Mouse (Mus musculus) layer of hippocampus, adult 8-10 months (tissue): ENCODE results near the gene Cnot1. TPM values are rescaled to one million over a fixed set of nuclear protein-coding genes. Genes with fewer than 3 reads are reported as not detected.

Experiments
- DNase-seq, 2 experiments: peaks; one replicate each; pipeline ENCODE4 v3.0.0; 2022; ENCODE audit warnings: low spot score in 2 of 2
- microRNA-seq, 2 experiments: library from miRNA; unstranded; fragments of <30 nt; microRNA quantifications; one replicate each; pipeline ENCODE4 v1.2.0; 2022
- total RNA-seq, 4 experiments: library from RNA; stranded (reverse); gene quantifications; 2 replicates each; pipeline ENCODE4 v1.2.4; 2022

The Cnot1 gene
- total RNA-seq, 4 experiments from 2014 or later: 116 to 162 (median 145) TPM

GRCm38 (mm10) chr8:95694631-95695030 is 112.6 kb downstream of the Cnot1 start:
- peak; percentile 62 to 76 for DNase-seq

- DNase-seq: no peak
These were observed 116.2 kb downstream of the Cnot1 start for GRCm38 (mm10) chr8:95690929-95691541.

GRCm38 (mm10) chr8:95688073-95688672 is 119.1 kb downstream of the Cnot1 start:
- no peak for DNase-seq

- DNase-seq: peak in 1 of 2 experiments; percentile 47
These were observed 129.1 kb downstream of the Cnot1 start for GRCm38 (mm10) chr8:95678024-95678611.

- no peak for DNase-seq
These were observed 129.7 kb downstream of the Cnot1 start for GRCm38 (mm10) chr8:95677591-95678023.

- no peak for DNase-seq
These were observed 130.6 kb downstream of the Cnot1 start, which contains the start of gene Ndrg4 for GRCm38 (mm10) chr8:95676631-95677030. TSS of gene Ndrg4 (plus strand) at chr8:95676980.

GRCm38 (mm10) chr8:95672811-95673210 is 134.5 kb downstream of the Cnot1 start:
- no peak for DNase-seq

- peak in 1 of 2 experiments; percentile 62 for DNase-seq
These were observed 135.4 kb downstream of the Cnot1 start for GRCm38 (mm10) chr8:95671861-95672260.

- DNase-seq: no peak
These were observed 137.3 kb downstream of the Cnot1 start for GRCm38 (mm10) chr8:95669967-95670366.

Small RNA genes within 50 kb of the gene (microRNA-seq; reads per million reads assigned to microRNA genes)
- gene Mir7073: 2.5 to 6.7 reads per million in 2 experiments

Other genes starting within 250 kb of the Cnot1 start
- not detected for gene Prss54, start 231.1 kb downstream of the Cnot1 start, total RNA-seq
- 1 to 10 TPM; 1.8 to 3.4 (median 2.5) TPM for gene Gins3, start 174.0 kb downstream of the Cnot1 start, total RNA-seq
- gene Ndrg4, start 130.5 kb downstream of the Cnot1 start, total RNA-seq: 1,000 to 10,000 TPM; 1,272 to 1,518 (median 1,383) TPM
- gene Setd6, start 91.6 kb downstream of the Cnot1 start, total RNA-seq: 10 to 100 TPM; 18.7 to 27.8 (median 23.9) TPM
- 100 to 1,000 TPM in 2 of 4 experiments, 10 to 100 TPM in 2; 63.0 to 115 (median 93.6) TPM for gene Sap18b, start 17.9 kb upstream of the Cnot1 start, total RNA-seq
- 10 to 100 TPM; 29.0 to 32.8 (median 29.8) TPM for gene Slc38a7, start 46.1 kb upstream of the Cnot1 start, total RNA-seq
- 100 to 1,000 TPM; 224 to 240 (median 236) TPM for gene Got2, start 81.1 kb upstream of the Cnot1 start, total RNA-seq